Mouse (Mus musculus) Muller cell, postnatal 12 days (primary cell): ENCODE data around the gene Il19.

Experiments used
- DNase-seq: peaks from one replicate; pipeline ENCODE4 v3.0.0-alpha.2; 2015; ENCODE audit errors: inconsistent ontology term

Gene Il19

DNA sequence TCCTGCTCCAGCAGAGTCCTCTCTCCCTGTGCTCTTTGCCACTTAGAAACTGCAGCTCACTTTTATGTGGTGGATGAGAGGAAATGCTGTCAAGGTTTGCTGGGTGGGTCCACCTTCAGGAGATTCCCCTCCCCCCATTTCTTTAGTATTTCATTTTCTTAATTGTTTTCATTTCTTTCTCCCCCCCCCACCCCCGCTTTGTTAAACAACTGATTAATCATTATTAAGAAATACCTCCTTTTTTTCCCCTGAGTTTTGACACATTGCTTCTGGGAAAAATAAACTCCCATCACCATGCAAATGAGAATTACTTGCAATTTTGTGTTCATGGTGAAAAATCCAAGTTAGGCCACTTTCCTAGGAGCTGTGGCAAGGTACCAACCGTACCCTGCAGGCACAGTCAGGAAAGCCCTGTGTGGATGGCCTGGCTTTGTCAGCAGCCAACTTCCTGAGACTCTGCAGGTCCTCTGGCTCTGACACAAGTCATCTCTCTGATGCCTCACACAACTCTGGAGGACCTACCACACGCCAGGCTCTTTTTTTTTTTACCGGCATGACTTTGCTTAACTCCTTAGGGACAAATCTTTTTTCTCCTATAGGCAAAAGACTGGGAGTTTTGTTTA lies at the start of gene Il19:
Il19 (minus strand) TSS at position 51 of the 623 bp plus-strand sequence.
- no peak for DNase-seq

DNA sequence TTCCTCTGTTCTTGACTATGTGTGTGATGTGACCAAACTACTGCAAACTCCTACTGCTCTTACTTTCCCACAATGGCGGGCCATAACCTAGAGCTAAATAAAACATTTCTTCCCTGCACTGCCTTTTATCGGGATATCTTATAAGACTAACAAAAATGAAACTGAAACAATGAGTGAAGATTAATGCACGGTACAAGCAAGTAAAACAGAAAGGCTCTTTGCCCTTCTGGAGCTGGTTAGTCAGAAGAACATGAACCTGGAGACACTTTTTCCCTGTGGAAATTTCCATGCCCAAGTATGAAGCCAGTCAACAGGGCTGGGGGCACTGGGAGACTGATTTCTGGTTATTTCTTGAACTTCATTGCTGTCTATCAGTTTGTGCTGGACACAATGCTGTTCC lies 49.4 kb upstream of the Il19 start:
- no peak for DNase-seq

DNA sequence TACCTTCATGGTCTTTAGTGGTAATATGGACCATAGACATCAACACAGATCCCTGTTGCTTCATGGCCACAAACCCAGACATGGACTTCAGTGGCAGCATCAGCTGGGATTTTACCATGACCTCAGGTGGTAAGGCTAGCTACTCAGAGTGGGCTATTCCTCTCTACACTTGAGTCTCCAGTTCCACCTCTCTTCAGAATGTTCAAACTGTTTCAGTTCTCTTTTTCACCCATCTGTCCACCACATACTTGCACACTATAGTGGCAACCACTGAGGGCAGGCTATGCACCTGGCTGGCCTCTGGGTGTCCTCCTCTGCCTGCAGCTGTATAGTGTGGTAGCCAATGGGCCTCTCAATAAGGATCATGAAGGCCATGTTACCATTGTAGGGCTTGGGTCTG lies 47.5 kb upstream of the Il19 start:
- no peak for DNase-seq

GRCm38 (mm10) chr1:130987001-130987400 lies 47.1 kb upstream of the Il19 start:
- DNase-seq: no peak

DNA sequence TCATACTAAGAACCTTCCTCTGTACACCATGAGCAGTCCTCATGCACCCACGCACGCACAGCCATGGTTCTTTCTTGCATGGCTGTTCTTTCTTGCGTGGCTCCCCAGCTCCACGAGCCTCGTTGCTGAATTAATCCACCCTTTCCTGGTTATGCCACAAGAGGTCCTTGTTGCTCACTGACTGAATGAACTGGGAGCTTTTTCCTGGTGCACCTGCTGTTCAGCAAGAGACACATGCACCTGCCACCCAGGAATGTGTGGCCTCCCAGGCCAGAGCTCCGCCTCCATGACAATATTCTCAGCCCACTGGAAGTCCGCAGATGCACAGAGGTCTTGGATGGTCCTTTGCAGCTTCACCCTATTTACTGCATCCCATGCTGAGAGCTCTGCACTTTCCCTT lies 44.5 kb upstream of the Il19 start:
- no peak for DNase-seq

DNA sequence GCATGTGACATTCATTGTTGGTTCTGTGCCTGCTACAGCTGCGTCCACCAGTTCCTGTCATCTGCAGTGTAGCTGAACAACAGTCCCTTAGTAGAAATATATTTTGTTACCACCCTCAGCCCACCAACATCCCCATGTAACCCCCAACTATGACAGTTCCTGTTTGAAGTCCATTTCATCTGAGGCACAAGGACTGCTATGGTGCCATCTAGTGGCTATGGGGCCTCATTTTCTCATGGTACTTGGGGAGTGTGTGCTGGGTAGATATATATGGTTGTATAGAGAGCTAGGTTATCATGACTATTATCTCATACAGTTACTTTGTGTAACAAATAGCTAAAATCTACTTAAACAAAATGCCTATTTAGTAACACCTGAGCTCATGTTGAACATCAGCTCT lies 39.5 kb upstream of the Il19 start:
- DNase-seq: peak; percentile 29

- peak; percentile 2 for DNase-seq
These were observed 24.0 kb upstream of the Il19 start for GRCm38 (mm10) chr1:130963891-130964290.

GRCm38 (mm10) chr1:130946920-130947319 lies 7.0 kb upstream of the Il19 start:
- DNase-seq: no peak

DNA sequence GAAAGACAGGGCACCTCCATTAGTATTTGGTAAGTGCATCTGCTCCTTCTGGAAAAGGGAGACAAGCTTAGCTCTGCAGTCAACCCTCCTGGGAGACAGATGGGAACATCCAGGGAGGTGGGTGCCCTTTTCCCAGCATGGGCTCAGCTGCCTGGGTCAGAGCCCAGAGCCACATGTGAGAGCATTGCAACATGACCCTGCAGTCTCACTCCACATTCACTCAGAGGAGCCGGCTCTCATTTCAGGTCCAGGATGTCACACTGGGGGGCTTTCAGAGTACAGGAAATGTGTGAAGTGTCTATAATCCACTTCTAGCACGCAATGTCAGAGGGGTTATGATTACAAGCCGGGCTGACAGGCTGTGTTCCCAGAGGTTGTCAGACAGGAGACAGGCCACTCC lies 1.9 kb upstream of the Il19 start:
- DNase-seq: no peak

GRCm38 (mm10) chr1:130938192-130938591 lies 1.7 kb downstream of the Il19 start:
- no peak for DNase-seq

DNA sequence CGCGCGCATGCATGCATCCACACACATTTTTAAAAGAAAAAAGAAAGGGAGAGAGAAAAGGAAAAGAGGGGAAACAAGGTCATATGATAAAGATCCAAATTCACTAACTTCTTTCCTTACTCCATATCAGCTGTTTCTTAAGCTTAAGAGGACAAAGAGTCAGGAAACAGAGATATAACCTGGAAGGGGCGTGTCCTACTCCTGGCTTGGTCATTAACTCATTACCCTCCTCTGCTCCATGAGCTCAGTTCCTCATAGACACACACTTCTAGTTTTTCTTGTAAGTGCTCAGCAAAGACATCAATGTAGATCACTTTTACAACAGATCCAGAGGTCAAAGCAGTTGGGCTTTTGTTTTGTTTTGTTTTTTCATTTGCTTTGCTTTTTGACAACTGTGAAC lies 2.7 kb downstream of the Il19 start:
- no peak for DNase-seq

GRCm38 (mm10) chr1:130936351-130936750 lies 3.6 kb downstream of the Il19 start:
- DNase-seq: no peak

DNA sequence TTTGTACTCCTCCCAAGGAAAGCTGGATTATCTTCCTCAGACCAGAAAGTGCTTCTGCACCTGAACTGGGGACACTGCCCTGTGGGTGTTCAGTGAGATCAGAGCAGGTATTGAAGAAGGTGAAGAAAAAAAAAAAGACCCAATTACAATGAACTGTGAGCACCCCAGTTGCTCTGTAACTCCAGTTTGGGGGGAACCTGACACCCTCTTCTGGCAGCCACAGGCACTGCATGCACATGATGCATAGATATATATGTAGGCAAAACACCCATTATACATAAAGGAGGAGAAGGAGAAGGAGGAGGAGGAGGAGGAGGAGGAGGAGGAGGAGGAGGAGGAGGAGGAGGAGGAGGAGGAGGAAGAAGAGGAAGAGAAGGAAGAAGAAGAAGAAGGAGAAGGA lies 13.4 kb downstream of the Il19 start:
- DNase-seq: no peak

DNA sequence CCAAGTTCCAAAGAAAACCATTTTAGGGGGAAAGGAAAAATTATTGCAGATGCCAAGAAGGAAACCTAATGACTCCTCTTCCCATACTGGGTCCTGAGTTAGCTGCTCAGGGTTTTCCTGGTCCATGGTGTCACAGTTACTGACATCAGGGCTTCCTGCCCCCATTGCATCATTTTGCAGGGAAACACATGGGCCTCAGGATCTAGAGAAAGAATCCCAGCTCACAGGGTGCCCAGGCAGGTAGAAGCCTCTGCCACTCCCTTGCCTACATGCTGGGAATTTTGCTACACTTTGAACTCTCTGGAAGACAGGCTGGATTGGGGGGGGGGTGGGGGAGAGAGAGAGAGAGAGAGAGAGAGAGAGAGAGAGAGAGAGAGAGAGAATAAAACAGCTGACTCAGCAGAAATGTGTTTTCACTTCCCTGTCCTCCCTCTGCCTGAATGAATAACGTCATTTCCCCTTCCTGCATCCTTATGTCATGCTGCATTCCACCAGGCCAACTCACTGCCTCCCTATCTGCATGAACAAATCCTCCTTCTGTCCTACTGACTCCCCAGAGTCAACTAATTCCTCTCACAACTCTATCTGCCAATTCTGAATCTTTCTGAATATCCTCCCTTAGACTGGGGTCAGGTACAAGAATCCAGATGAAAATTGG lies 21.5 kb downstream of the Il19 start:
- peak; percentile 22 for DNase-seq

DNA sequence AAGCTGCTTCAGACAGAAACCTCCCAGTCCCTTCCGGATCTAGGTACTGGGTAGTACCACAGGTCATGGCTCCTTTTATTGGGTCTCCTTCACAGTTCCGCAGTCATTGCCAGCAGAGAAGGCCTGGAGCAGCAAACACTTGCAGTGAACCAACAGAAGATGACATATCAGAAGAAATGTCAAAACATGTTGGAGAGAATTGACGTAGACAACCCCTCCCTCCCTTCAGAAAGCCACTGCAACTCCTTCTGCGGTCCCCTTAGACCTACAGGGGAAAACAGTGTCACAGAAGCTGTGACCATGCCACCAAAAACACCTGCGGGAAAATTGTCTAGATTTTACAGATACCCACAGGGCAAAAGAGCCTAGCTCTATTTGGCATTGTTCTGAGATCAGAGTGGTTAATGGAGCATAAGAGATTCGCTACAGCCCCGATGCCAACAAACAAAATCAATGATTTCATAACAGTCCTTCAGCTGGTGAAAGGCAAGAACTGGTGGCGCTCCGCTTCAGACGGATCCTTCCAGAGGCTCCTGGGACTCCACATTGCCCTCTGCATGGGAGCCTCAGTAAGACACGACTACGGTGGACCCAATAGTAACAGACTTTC lies 28.4 kb downstream of the Il19 start, which contains the start of gene Il20:
Il20 (minus strand) TSS at position 51 of the 610 bp plus-strand sequence.
- peak; percentile 66 for DNase-seq

DNA sequence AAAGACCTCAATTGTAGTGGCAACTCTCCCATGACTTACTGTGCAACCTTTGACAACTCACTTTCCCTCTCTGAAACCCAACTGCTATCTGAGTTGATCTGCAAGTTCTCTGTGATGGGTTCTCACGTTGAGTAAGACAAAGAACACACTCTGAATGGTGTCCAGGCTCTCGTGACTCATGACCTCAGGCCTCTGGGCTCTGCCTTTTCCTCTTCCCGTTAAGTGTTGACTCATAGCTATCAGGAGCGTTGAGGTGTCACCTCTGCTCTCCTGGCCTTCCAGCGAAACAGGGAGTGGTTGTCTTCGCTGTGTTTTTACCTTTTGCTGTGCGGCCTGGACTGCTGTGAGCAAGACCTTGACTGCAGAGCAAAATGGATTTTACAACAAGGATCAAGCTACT lies 37.4 kb downstream of the Il19 start:
- no peak for DNase-seq

GRCm38 (mm10) chr1:130894468-130894867 lies 45.4 kb downstream of the Il19 start:
- DNase-seq: no peak

DNA sequence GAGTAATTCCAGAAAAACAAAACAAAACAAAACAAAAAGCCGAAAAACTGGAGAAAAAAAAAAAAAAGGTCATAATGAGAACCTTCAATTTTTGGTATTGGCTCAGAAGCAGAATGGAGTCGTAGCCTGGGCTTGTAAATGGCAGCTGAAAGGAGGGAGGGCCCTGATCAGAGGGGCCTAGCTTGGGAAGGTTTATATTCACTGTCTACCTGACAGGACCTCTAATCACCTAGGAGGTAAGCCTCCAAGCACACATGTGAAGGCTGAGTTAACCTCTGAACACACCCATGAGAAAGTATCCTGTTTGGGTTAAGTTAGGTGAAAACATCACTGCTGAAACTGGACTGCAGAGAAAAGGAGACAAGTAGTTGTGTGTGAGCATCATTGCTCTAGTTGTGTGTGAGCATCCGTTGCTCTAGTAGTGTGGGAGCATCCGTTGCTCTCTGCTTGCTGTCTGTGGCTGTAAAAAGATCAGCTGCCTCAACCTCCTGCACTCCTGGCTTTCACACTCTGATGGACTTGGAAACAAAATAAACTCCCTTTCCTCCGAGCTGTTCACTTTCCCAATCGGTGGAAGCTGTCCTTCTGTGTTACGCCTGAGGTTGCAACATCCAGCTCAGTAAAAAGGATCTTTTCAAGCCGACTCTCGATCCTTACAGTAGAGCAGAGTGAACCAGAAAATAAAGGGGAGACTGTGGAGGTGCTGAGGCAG lies 46.4 kb downstream of the Il19 start:
- DNase-seq: no peak

GRCm38 (mm10) chr1:130892446-130892845 lies 47.5 kb downstream of the Il19 start:
- peak; percentile 27 for DNase-seq

- no peak for DNase-seq
These were observed 52.6 kb downstream of the Il19 start, which contains the start of gene Il24 for GRCm38 (mm10) chr1:130887354-130887753. Gene Il24, minus strand, starts transcription at chr1:130887454.

DNA sequence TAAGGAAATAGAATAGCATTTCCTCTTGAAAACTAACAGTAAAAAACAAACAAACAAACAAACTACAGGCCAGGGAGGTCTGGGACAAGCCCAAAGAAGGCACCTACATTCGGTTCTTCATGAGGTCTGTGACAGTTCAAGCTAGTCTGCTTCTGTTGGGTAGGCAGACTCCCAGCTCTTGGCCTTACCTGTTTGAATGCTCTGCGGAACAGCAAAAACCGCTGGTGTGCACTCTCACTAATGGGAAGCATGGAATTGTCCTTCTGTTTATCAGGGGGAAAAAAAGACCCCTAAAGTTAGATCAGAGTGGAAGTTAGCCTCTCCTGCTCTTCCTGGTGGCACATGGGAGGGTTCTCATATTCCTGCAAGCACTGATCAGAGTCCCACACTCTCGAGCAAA lies 56.8 kb downstream of the Il19 start:
- DNase-seq: no peak
